Mouse (Mus musculus) heart, embryonic 15.5 days (tissue): ENCODE measurements at regions not wholly inside any gene's neighbourhood (a gene's known extent, or its start where the extent isn't known, plus 50 kb on each side); places are given as distances from the start of the nearest gene placed in this dataset.
"Not testable (repeated sequence)": the region's sequence is repeated elsewhere in the genome, so short reads cannot be mapped to it uniquely, and the experiment has no call there.

ENCODE experiments used
- ATAC-seq: fragments of 200-750 bp; cut with Nextera tagmentation; replicated peaks from 2 replicates; pipeline ENCODE4 v1.8.0; 2017; ENCODE audit warnings: low read depth, moderate TSS enrichment; ENCODE audit not compliant: insufficient number of reproducible peaks, insufficient read depth, low FRiP score
- H3K27ac ChIP-seq: fragments of 300-500 bp; sonication (generic); 2 replicates; pipeline ENCODE4 v1.5.1; 2015; ENCODE audit warnings: mild to moderate bottlenecking, inconsistent platforms
- H3K27me3 ChIP-seq: fragments of 300-500 bp; sonication (generic); 2 replicates; pipeline ENCODE4 v1.6.1; 2015; ENCODE audit warnings: inconsistent platforms
- H3K36me3 ChIP-seq: fragments of 300-500 bp; sonication (generic); 2 replicates; pipeline ENCODE4 v1.6.1; 2015; ENCODE audit warnings: mild to moderate bottlenecking, inconsistent platforms
- H3K4me1 ChIP-seq: fragments of 300-500 bp; sonication (generic); replicated peaks from 2 replicates; pipeline ENCODE4 v1.6.1; 2015; ENCODE audit warnings: inconsistent platforms
- H3K4me2 ChIP-seq: fragments of 300-500 bp; sonication (generic); 2 replicates; pipeline ENCODE4 v1.6.1; 2015; ENCODE audit warnings: inconsistent platforms, mild to moderate bottlenecking, moderate library complexity
- H3K4me3 ChIP-seq: fragments of 300-500 bp; sonication (generic); 2 replicates; pipeline ENCODE4 v1.5.1; 2015; ENCODE audit warnings: mild to moderate bottlenecking, inconsistent platforms
- H3K9ac ChIP-seq: fragments of 300-500 bp; sonication (generic); 2 replicates; pipeline ENCODE4 v1.6.1; 2015; ENCODE audit warnings: mild to moderate bottlenecking, inconsistent platforms
- H3K9me3 ChIP-seq: fragments of 300-500 bp; sonication (generic); replicated peaks from 2 replicates; pipeline ENCODE4 v1.6.1; 2016; ENCODE audit warnings: inconsistent platforms
- WGBS: fragments of 180-500 bp; shearing (Covaris S2); methylation state at CpG from one replicate; pipeline ENCODE4 v1.1.7; 2015; ENCODE audit warnings: mixed read lengths; 5-methylcytosine and 5-hydroxymethylcytosine counted together

DNA sequence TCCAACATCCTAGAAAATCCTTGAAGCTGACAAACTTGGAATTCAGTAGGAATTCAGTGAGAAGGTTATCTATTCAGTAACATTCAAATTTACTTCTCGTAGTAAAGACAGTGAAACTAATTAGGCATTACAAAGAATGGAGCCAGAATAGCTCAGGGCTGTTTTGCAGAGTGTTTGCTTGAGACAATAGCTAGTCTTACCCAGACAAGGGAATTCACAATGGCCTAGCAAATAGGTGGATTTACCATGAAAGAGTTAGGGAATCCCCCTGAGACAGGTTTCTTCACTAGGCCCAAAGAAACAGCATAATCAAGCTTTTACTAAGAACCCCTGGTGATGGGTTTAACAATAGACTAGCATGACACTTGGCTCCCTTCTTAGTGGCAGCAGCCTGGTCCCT is 699.2 kb upstream of the Dmd start:
- H3K4me2 ChIP-seq, H3K27me3 ChIP-seq, H3K9me3 ChIP-seq, H3K9ac ChIP-seq, ATAC-seq, H3K4me1 ChIP-seq, H3K4me3 ChIP-seq, H3K27ac ChIP-seq, H3K36me3 ChIP-seq: not testable (repeated sequence)
- 43% methylated on average over 1 of the region's 1 CpGs for WGBS

- WGBS: 70% methylated on average over 4 of the region's 4 CpGs
- not testable (repeated sequence) for H3K36me3 ChIP-seq, H3K4me3 ChIP-seq, H3K9ac ChIP-seq, H3K4me1 ChIP-seq, H3K27ac ChIP-seq, H3K4me2 ChIP-seq, H3K9me3 ChIP-seq, H3K27me3 ChIP-seq, ATAC-seq
Measured at GRCm38 (mm10) chrX:82282376-82282775, 666.3 kb upstream of the Dmd start.

DNA sequence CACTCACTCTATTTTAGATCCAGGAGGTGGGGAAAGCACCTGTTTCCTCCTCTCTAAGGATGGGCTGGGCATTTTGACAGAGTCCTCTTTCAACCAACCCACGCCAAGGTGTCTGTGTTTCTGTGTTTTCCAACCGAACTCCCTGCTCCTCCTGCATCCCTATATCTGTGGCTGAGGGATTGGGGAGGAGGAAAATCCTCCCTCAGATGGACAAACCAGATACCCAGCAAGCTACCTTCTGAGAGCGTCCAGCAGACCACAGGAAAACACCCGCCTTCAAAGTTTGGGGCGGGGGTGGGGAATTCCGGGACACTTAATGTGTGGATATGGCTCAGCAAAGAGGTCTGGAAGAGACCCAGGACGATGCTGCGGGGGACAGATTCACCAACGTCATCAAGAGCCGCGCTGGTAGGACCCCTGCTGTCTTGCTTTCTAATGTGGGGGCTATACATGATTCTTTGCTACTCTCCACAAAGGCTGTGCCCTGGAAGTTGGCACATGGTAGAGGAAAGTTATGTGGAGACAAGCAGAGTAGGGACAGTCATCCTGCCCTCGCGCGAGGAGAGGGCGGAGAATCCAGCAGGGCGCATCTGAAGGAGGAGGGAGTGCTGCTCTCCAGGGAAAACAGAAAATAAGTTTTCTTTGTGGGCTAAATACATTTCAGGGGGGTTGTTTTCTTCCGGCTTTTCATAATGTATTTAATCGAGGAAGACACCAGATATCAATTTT is 637.7 kb upstream of the Dmd start:
- Histone ChIP-seq H3K27ac (no peak overlapping the region), H3K27me3 (no peaks in the 10 kb centered on the region), H3K36me3 (no peaks in the 10 kb centered on the region), H3K4me1 (no peaks in the 10 kb centered on the region), H3K9me3 (no peaks in the 10 kb centered on the region), H3K4me2 (peak overlapping the region; percentile 50), H3K9ac (no peak overlapping the region), H3K4me3 (peak overlapping the region; percentile 24; the same call in 1 of the 2 replicates)
- WGBS: 19% methylated on average over 18 of the region's 18 CpGs
- no peak for ATAC-seq
